Mouse (Mus musculus) 416B (cell line): ENCODE results near the gene Mkrn1.
"Not testable (repeated sequence)": the region's sequence is repeated elsewhere in the genome, so short reads cannot be mapped to it uniquely, and the experiment has no call there.

Source experiments
- DNase-seq: peaks from one replicate; pipeline ENCODE4 v3.0.0; 2011; ENCODE audit warnings: low read depth

Gene Mkrn1

GRCm38 (mm10) chr6:39419851-39420721 is at the start of gene Mkrn1:
Mkrn1 (minus strand) TSS chr6:39420462.
- DNase-seq, result peak; percentile 72

DNA sequence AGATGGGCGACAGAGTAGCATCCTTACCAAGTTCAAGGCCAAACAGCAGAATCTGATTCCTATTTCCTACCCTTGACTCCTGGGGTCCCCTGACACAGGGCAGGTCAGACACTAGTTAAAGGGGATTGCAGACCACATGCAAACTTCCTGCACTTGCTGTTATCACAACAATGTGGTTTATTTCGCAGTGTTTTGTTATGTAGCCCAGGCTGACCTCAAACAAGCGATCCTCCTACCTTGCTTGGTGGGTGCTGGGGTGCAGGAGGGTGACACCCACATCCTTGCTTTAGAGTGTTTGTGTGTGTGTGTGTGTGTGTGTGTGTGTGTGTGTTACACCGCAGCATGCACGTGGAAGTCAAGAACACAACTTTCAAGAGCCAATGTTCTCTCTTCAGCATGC is 49.2 kb upstream of the Mkrn1 start:
- no peak for DNase-seq

DNA sequence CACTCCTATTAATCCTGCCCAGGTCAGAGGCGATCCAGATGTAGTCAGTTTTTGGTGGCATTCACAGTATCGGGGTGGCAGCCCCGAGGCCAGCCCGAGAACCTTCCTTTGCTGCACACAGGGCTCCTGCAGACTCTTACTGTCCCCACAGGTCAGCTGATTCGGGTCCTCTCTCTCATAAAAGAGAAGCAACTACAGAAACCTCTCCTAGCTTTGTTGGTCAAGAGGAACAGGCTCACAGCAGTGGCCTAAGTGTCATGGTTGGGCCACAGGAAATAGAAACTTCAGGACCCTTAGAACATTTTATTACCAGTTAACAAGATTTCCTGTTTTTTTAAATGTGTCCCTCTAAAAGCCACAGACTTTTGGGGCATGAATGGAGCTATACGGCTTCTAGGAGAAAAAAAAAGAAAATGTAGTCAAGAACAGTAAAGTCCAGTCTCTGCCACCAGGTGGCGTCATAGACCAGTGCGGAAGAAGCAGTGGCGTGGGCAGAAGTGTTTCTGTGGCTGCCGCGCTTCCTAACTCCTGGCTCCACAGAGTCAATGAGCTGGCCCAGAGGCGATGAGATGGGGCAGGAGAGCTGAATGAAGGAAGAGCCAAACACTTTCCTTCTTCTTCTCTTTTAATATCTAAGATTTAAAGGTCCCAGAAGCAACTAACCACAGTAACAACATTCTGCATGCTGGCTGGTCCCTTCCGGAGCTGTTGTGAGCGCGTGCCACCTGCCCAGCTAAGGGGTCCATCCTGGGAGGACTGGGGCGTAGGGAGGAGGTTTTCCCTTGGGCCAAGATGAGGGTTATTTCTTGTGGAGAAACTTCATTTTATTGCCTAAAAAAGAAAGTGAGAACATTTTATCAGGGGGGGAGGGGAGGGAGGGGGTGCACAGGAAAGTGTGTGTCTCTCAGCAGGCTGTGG is 42.6 kb upstream of the Mkrn1 start:
- DNase-seq, result peak; percentile 82

- DNase-seq, result peak; percentile 40
Observed at GRCm38 (mm10) chr6:39460040-39460439, 39.8 kb upstream of the Mkrn1 start.

DNA sequence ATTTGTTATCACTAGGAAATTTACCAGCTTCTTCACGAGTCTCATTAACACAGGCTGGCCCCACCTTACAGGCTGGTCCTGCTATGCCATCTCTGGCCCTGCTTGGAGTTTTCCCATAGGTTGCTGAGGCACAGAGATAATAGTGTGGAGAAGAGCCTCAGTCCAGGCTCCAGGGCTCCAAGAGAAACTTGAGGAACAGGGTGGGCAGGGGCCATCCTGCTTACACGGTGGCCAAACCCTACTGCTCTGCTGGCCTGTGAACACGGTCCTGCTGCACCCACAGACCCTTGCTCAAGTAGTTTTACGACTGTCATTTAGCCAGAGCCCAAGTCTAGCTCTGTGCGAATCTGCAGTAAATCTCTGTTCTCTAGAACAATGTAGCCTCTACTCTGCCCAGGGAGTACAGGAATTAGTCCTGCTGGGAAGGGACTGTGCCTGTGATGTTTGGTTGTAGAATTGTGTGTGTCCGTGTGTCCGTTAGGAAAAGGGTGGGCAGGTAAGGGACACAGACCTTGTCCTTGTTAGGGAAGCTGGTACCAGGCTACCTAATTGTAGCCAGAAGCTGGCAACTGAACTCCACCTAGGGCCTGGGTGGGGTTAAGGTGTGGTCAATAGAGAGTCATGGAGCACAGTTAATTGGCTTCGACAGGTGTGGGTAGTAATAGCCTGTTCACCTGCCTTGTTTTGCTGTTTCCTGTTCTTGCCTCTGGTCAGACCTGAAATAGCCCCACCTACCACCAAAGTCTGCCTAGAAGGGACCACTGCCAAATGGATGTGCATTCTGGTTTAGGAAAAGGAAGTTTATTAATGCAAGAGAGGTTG is 35.3 kb upstream of the Mkrn1 start:
- no peak for DNase-seq

GRCm38 (mm10) chr6:39454616-39455015 is 34.4 kb upstream of the Mkrn1 start:
- no peak for DNase-seq

GRCm38 (mm10) chr6:39453564-39453963 is 33.3 kb upstream of the Mkrn1 start:
- DNase-seq, result peak; percentile 11

- DNase-seq, result peak; percentile 54
Observed at GRCm38 (mm10) chr6:39451033-39451432, 30.8 kb upstream of the Mkrn1 start.

DNA sequence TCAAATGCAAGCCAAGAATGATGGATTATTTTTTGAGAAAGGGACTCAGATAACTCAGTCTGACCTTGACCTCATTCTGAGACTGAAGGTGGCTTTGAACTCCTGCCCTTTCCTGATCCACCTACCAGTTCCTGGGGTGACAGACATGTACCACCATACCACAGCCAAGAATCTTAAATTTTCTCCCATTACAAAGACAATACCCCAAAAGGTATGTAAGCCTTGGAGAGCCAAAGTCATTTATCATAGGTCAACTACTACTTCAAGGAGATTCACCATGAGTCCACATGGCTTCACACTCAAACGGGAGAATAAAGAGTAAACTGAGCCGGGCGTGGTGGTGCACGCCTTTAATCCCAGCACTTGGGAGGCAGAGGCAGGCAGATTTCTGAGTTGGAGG is 30.3 kb upstream of the Mkrn1 start:
- DNase-seq, result no peak

GRCm38 (mm10) chr6:39447429-39448185 is 27.3 kb upstream of the Mkrn1 start:
- DNase-seq, result peak; percentile 77

DNA sequence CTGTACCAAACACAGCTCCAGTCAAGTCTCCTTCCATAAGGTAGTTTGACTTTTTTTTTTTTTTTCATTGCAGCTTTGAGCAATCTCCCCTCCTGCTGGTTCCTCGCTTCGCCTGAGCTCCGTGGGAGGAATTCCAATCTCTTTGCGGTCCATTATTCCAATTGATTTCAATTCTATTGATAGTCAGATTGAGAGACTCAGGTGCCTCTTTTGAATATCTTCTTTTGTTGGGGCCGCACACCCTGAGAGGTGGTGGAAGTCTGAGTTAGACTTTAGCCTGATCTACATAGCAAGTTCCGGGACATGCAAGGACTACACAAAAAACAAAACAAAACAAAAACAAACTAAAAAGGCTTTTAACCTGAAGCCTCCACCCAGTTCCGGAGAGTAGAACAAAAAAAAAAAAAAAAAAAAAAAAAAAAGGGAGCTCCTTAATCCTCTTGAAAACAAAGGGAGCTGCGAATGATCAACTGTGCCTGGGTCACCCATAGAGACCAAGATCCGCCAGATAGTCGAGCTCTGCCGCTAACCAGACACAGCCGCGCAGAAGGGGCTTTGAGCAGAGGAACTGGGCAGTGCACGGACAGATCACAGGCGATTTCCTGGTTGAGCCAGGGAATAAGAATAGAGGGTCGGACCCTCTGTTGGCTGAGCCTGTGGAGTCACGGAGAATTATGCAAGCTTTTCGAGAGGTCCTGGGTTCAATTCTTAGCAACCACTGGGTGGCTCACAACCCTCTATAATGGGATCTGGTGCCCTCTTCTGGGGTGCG is 25.7 kb upstream of the Mkrn1 start:
- peak; percentile 10 for DNase-seq

DNA sequence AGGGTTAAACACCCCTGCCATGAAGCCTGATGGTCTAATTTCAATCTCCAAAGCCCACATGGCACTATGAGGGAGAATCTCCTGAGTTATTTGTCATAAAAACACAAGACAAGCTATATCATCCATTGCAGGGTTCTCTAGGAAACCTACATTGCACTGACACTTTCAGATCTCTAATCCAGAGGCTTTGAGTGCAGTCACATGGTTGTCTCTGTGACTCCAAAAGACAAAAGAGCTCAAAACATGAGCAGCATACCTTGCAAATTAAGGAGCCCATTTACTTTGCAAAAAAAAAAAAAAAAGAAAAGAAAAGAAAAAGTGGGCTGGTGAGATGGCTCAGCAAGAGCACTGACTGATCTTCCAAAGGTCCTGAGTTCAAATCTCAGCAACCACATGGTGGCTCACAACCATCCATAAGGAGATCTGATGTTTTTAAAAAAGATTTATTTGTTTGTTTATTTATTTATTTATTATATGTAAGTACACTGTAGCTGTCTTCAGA is 22.6 kb upstream of the Mkrn1 start:
- no peak for DNase-seq

GRCm38 (mm10) chr6:39440207-39440606 is 19.9 kb upstream of the Mkrn1 start:
- DNase-seq, result no peak

- DNase-seq, result not testable (repeated sequence)
Observed at GRCm38 (mm10) chr6:39437519-39437918, 17.3 kb upstream of the Mkrn1 start.

GRCm38 (mm10) chr6:39435875-39436274 is 15.6 kb upstream of the Mkrn1 start:
- DNase-seq, result no peak

- DNase-seq, result no peak
Observed at GRCm38 (mm10) chr6:39434886-39435492, 14.7 kb upstream of the Mkrn1 start.

DNA sequence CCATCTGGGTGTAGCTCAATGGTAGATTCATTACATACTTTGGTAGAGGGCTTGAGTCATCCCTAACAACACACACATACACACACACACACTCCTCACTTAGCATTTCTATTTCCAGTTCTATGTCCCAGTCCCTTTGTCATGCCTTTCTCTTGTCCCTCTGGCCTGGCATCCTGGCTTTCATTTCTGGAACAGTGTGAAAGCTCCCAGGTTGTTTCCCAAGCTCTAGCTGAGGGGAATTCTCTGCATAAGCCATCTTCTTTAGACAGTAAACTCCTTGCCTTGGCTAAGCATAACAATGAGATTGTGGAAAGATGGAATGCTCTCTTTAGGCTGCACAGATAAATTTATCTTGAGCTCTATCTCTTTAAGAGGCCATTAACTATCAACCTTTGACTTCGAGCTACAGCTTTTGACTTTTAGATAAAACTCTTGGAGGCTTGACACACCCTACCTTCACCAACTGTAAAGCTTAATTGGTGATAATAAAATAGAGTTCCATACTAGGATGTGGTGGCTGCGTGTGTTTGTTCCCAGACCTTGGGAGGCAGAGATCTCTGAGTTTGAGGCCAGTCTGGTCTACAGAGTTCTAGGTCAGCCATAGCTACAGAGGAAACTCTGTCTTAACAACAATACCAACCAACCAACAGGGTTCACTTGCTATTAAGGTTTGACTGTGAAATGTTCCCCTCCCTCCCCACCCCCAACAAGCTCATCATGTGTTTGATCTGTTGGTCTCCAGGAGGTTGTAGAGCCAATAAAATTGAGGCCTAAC is 14.0 kb upstream of the Mkrn1 start:
- DNase-seq, result no peak

DNA sequence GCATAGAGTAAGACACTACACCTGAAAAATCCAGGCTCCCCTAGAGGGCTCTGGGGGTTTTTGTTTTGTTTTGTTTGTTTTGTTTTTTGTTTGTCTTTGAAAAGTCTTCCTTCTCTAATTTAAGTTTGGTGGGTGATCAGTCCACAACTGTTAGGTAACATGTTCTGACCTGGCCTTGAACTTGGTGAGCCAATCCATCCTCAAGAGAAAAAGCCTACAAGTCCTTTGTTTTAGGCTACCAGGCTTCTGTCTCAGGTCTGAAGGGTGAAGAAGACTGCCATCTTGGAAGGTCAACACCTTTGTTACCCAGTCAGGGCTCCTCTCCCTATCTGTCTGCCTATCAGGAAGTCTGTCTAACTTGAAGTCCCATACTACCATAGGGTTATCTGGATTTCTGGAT is 13.4 kb upstream of the Mkrn1 start:
- DNase-seq, result no peak

GRCm38 (mm10) chr6:39433174-39433573 is 12.9 kb upstream of the Mkrn1 start:
- DNase-seq, result no peak
